Mouse (Mus musculus): Measurements from ENCODE around the gene Sec16b. TPM values are rescaled to one million over a fixed set of nuclear protein-coding genes. Genes with fewer than 3 reads are reported as not detected.

Sec16b gene
- polyA plus RNA-seq, 1 experiment from 2014 or later = 3.5 TPM

DNA sequence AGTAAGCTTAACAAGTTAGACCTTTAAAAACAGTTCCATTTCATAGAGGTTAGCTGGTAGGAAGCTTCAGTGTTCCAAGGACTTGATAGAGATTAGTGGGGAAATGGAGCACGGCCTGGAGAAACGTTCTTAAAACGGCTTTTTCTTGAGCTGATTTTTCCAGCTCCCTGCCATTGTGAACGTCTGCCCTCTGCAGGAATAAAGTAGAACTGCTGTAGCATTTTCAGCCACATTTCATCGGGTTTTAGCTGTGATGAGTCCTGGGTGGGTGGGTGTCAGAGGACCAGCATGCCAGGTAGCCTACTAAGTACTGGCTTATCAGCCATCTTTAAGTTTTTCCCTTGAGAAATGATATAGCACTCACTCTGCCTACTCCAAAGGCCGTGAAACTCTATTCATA, 29.9 kb downstream of the Sec16b start:
- Histone ChIP-seq H3K4me1 (peaks cover 3% of the 10 kb centered on the region; the same call in 1 of the 2 replicates), H3K4me2 (no peak overlapping the region), H3K27ac (no peak overlapping the region), H3K27me3 (no peaks in the 10 kb centered on the region), H3K4me3 (no peak overlapping the region), H3K9ac (no peak overlapping the region), H3K36me3 (no peaks in the 10 kb centered on the region), H3K9me3 (no peaks in the 10 kb centered on the region)
- WGBS = 8% methylated on average over 6 of the region's 6 CpGs
- no peak for ATAC-seq (ENCODE audit: insufficient number of reproducible peaks, insufficient read depth, low FRiP score, low TSS enrichment, low read depth)

DNA sequence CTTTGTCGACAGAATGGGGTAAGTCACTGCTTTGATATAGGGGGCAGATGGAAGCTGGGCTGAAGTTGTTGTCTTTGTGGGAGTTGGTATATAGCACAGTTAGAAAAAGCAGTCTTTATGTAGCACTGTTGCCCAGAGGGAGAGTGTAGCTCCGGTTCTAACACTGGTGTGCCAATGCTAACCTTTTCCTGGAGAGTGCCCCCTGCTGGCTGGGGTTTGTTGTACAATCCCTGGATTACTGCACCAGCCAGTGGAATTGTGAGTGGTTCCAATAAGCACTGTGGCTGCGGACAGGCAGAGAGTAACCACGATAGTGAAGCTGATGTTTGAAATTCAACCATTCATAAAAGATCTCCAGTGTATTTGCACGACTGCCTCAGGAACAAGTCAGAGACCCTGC, 31.1 kb downstream of the Sec16b start:
- no peaks in the 10 kb centered on the region for H3K36me3 ChIP-seq
- H3K27ac ChIP-seq = no peak overlapping the region
- H3K27me3 ChIP-seq = no peaks in the 10 kb centered on the region
- 77% methylated on average over 5 of the region's 5 CpGs for WGBS
- H3K9ac ChIP-seq = no peak overlapping the region
- no peak for ATAC-seq (ENCODE audit: insufficient number of reproducible peaks, insufficient read depth, low FRiP score, low TSS enrichment, low read depth)
- no peak overlapping the region for H3K4me2 ChIP-seq
- H3K4me1 ChIP-seq = peaks cover 3% of the 10 kb centered on the region; the same call in 1 of the 2 replicates
- H3K4me3 ChIP-seq = no peak overlapping the region
- H3K9me3 ChIP-seq = no peaks in the 10 kb centered on the region

DNA sequence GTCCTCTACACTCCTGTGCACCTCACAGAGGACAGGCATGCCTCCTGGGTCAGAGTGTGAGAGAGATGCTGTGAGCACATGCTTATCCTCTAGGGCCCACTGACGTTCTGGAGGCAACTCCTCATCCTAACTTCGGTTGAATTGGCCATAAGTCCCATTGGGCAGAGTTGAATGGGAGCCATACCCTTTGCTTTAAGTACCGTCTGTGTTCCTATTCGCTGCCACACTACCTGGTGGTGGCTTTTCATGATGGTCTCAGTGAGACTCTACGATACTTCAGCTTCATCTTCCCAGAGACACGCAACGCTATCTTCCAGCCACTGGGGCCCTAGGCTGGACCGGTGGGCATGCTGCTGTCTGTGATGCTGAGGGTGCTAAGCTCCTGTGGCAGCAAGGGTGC, 38.5 kb downstream of the Sec16b start:
- Histone ChIP-seq H3K4me2 (no peak overlapping the region), H3K9me3 (no peaks in the 10 kb centered on the region), H3K4me1 (no peaks in the 10 kb centered on the region), H3K9ac (no peak overlapping the region), H3K4me3 (no peak overlapping the region), H3K36me3 (no peaks in the 10 kb centered on the region), H3K27ac (no peak overlapping the region), H3K27me3 (no peaks in the 10 kb centered on the region)
- no peak for ATAC-seq (ENCODE audit: insufficient number of reproducible peaks, insufficient read depth, low FRiP score, low TSS enrichment, low read depth)
- WGBS = 90% methylated on average over 8 of the region's 8 CpGs

DNA sequence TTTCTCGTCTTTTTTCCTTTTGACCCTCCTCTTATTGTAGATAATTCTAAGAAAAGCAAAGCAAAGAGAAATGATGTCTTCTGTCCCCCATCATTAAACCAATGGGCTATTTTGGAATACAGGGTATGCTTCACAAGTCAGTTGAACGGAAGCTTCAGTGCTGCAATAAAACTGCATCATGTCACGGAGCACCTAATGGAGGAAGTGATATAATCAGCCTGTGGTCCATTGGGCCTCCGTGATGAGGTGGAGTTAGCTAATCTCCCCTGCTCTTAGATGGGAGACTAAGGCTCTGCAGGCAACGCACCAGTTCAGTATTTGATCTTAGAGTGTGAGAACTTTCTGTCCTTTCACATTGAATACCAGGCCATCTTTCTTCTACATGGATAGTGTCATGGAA, 41.1 kb downstream of the Sec16b start:
- ATAC-seq (ENCODE audit: insufficient number of reproducible peaks, insufficient read depth, low FRiP score, low TSS enrichment, low read depth) = no peak
- Histone ChIP-seq H3K27ac (no peak overlapping the region), H3K9ac (no peak overlapping the region), H3K4me2 (no peak overlapping the region), H3K4me1 (no peaks in the 10 kb centered on the region), H3K4me3 (no peak overlapping the region), H3K27me3 (no peaks in the 10 kb centered on the region), H3K9me3 (no peaks in the 10 kb centered on the region), H3K36me3 (0 out of 2 replicates have a peak, but pooled peaks cover 4% of the 10 kb centered on the region)
- 82% methylated on average over 5 of the region's 5 CpGs for WGBS

DNA sequence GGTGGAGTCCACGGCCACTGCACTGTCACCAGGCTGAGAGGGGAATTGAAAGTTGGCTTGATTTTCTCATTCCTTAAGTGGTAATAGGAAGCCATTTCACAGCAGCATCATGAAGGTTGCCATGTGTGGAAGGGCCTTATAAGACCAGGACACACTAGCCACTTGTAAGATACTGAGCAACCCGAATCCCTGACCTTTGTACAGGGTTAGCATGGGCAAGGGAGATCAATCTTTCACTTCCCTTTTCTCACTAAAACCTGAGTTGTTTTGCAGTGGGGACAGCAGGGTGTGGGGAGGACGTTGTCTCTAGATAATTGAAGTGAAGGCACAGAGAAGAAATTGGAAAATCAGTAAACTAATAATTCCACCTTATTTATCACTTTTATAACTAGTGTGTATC, 43.2 kb downstream of the Sec16b start:
- no peaks in the 10 kb centered on the region for H3K9me3 ChIP-seq
- no peak overlapping the region for H3K27ac ChIP-seq
- 0 out of 2 replicates have a peak, but pooled peaks cover 4% of the 10 kb centered on the region for H3K36me3 ChIP-seq
- H3K9ac ChIP-seq = no peak overlapping the region
- no peak for ATAC-seq (ENCODE audit: insufficient number of reproducible peaks, insufficient read depth, low FRiP score, low TSS enrichment, low read depth)
- 60% methylated on average over 3 of the region's 3 CpGs for WGBS
- H3K4me1 ChIP-seq = peaks cover 4% of the 10 kb centered on the region
- no peak overlapping the region for H3K4me3 ChIP-seq
- H3K4me2 ChIP-seq = no peak overlapping the region
- peaks cover 12% of the 10 kb centered on the region for H3K27me3 ChIP-seq

DNA sequence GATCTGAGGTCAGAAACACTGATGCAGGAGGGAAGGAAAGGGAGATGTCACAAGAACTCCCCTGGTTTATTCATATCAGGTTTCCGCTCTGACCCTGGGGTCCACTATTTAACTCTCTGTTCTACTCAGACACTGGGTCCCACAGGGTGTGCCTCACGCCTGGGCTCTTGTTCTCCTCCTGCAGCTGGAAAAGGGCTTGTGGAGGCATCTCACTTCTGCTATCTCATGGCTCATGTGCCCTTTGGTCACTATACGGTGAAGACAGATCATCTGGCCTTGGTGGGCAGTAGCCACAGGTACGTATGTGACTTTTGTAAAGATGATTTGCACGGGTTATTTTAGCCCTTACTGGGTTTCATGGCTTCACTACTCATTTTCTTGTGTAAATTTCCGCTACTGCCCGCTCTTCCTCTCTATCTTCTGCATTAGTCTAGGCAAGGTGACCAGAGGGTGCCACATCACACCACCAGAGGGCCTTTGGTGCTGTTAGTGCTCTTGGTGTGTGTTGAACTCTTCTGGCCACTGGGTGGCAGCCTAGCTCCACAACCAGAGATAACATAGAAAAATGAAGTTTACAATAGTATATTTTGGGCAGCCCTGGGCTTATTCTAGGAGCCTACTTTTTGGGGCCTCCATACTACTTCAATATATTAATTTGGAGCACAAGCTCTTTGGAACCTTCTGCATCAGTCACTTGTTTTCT, 46.4 kb downstream of the Sec16b start:
- 59% methylated on average over 7 of the region's 7 CpGs for WGBS
- H3K9me3 ChIP-seq = no peaks in the 10 kb centered on the region
- H3K27me3 ChIP-seq = peaks cover 27% of the 10 kb centered on the region
- no peak overlapping the region for H3K9ac ChIP-seq
- H3K27ac ChIP-seq = no peak overlapping the region
- 0 out of 2 replicates have a peak, but pooled peaks cover 4% of the 10 kb centered on the region for H3K36me3 ChIP-seq
- H3K4me1 ChIP-seq = peaks cover 9% of the 10 kb centered on the region
- no peak overlapping the region for H3K4me2 ChIP-seq
- no peak for ATAC-seq (ENCODE audit: insufficient number of reproducible peaks, insufficient read depth, low FRiP score, low TSS enrichment, low read depth)
- H3K4me3 ChIP-seq = no peak overlapping the region

DNA sequence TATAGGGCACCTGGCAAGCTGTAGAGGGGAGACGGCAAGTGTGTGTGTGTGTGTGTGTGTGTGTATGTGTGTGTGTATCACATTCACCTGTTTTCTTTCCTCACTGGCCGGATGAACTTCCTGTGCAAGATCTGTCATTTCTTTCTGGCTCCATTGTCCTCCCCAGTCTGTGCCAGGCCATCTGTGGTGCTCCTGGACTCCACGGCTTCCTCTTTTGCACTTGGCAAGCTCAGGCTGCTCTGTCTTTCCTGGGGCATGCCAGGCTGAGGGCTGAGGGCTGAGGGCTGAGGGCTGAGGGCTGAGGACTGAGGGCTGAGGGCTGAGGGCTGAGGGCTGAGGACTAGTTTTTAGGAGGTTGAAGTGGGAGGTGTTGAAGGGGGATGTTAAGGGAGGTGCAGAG, 47.6 kb downstream of the Sec16b start:
- no peak overlapping the region for H3K4me2 ChIP-seq
- 0 out of 2 replicates have a peak, but pooled peaks cover 4% of the 10 kb centered on the region for H3K36me3 ChIP-seq
- H3K4me1 ChIP-seq = peaks cover 9% of the 10 kb centered on the region
- ATAC-seq (ENCODE audit: insufficient number of reproducible peaks, insufficient read depth, low FRiP score, low TSS enrichment, low read depth) = no peak
- no peak overlapping the region for H3K9ac ChIP-seq
- 66% methylated on average over 3 of the region's 3 CpGs for WGBS
- no peak overlapping the region for H3K4me3 ChIP-seq
- no peaks in the 10 kb centered on the region for H3K9me3 ChIP-seq
- H3K27ac ChIP-seq = no peak overlapping the region
- peaks cover 27% of the 10 kb centered on the region for H3K27me3 ChIP-seq

DNA sequence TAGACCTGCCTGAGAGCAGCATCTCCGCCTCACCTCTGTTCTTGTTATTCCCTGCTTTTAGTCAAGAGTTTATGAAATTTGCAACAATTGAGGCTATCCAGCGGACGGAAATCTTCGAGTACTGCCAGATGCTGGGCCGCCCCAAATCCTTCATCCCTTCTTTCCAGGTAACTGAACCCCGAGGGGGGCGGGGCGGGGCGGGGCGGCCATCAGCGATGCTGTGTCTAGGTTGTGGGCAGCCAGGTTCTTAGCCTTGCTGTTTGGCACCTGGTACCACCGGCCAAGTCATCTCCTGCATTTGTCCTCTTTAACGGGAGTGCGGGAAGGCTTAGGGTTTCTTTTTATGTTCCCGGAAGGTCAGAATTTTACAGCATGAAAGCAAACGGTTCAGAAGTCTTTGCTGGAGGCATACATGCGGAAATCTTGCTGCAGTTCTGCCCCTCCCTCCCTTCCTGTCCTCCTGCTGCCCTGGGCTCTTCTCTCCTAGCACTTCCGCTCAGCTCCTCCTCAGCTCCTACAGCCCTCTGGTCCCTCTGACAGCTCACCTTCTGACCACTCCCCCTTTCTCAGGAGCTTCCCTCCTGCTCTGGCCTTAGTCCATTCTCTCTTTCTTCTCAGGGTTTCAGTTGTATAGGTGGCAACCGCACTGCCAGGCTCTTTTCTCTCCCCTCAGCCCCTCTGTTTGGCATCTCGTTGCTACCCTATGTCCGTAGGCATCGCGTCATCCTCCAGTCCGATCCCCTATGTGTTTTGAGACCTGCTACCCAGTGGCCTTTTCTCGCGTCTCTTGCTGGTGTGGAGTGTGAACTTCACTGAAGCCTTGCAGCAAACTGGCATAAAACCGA, 48.4 kb downstream of the Sec16b start:
- Histone ChIP-seq H3K9me3 (no peaks in the 10 kb centered on the region), H3K4me1 (peaks cover 9% of the 10 kb centered on the region), H3K9ac (no peak overlapping the region; the same call in 1 of the 2 replicates), H3K27ac (no peak overlapping the region), H3K4me3 (peak overlapping the region; percentile 24), H3K4me2 (peak overlapping the region; percentile 54), H3K36me3 (0 out of 2 replicates have a peak, but pooled peaks cover 4% of the 10 kb centered on the region), H3K27me3 (peaks cover 28% of the 10 kb centered on the region)
- 20% methylated on average over 27 of the region's 27 CpGs for WGBS
- ATAC-seq (ENCODE audit: insufficient number of reproducible peaks, insufficient read depth, low FRiP score, low TSS enrichment, low read depth) = no peak

DNA sequence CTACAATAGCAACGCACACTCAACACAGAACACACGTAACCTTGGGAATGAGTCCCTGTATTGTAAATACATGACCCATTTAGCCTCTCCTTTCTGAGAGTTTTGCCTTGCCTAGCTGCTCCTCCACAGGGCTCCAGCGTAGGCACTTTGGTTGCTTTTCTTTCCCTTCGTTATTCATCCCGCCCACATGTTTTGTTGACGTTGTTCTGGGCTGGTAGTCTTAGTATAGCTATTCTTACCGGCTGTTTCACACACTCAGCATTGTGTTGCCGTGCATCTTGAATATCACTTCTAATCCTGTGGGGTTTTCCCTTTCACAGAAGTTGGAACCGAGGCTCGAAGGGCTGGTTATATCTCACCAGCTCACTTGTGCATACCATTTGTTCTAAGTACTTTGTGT, 49.2 kb downstream of the Sec16b start:
- WGBS = 72% methylated on average over 10 of the region's 10 CpGs
- Histone ChIP-seq H3K4me3 (no peak overlapping the region), H3K27ac (no peak overlapping the region), H3K9me3 (no peaks in the 10 kb centered on the region), H3K4me2 (no peak overlapping the region), H3K27me3 (peaks cover 30% of the 10 kb centered on the region), H3K36me3 (0 out of 2 replicates have a peak, but pooled peaks cover 4% of the 10 kb centered on the region), H3K4me1 (peaks cover 9% of the 10 kb centered on the region), H3K9ac (no peak overlapping the region)
- ATAC-seq (ENCODE audit: insufficient number of reproducible peaks, insufficient read depth, low FRiP score, low TSS enrichment, low read depth) = no peak

DNA sequence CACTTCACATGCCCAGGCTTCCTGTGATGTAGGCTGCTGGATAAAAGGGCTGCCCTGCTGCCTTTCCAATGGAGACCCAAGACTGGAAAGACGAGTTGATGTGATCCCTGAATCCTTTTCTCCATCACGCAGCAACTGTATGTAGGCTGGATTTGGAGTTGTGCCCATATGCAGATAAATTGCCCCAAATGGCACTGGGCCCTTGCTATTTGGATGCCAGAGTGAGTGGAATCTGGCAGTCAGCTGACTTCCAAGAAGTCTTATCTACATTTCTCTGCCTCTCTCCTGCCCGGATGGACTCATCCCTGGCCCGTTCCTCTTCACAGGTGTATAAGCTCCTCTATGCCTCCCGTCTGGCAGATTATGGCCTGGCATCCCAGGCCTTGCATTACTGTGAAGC, 49.9 kb downstream of the Sec16b start:
- H3K27ac ChIP-seq = no peak overlapping the region
- H3K27me3 ChIP-seq = peaks cover 30% of the 10 kb centered on the region
- H3K4me3 ChIP-seq = no peak overlapping the region
- H3K9me3 ChIP-seq = no peaks in the 10 kb centered on the region
- 0 out of 2 replicates have a peak, but pooled peaks cover 4% of the 10 kb centered on the region for H3K36me3 ChIP-seq
- H3K4me1 ChIP-seq = peaks cover 9% of the 10 kb centered on the region
- no peak for ATAC-seq (ENCODE audit: insufficient number of reproducible peaks, insufficient read depth, low FRiP score, low TSS enrichment, low read depth)
- H3K4me2 ChIP-seq = no peak overlapping the region
- H3K9ac ChIP-seq = no peak overlapping the region
- 82% methylated on average over 5 of the region's 5 CpGs for WGBS

DNA sequence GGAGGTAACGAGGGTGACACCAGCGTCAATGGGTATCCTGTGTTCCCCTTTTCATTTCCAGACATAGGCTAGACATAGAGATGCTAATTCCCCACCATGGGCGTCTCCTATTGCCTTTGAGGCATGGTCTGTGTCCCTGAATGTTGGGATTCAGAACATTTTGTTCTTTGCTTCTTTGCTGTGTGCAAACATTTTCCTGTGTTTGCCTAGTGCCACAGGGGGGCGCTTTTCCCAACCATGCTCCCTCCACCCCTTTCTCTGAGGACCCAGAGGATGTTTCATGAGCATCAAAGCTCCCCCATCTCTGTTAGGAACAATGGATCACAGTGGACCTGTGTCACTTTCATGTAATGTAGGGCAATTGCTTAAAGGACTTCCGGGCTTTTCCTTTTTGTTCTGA, 51.6 kb downstream of the Sec16b start:
- Histone ChIP-seq H3K9ac (no peak overlapping the region), H3K4me1 (peaks cover 9% of the 10 kb centered on the region), H3K27ac (no peak overlapping the region), H3K36me3 (no peaks in the 10 kb centered on the region), H3K27me3 (peaks cover 30% of the 10 kb centered on the region), H3K4me2 (no peak overlapping the region), H3K9me3 (no peaks in the 10 kb centered on the region), H3K4me3 (no peak overlapping the region)
- no peak for ATAC-seq (ENCODE audit: insufficient number of reproducible peaks, insufficient read depth, low FRiP score, low TSS enrichment, low read depth)
- 53% methylated on average over 5 of the region's 5 CpGs for WGBS

DNA sequence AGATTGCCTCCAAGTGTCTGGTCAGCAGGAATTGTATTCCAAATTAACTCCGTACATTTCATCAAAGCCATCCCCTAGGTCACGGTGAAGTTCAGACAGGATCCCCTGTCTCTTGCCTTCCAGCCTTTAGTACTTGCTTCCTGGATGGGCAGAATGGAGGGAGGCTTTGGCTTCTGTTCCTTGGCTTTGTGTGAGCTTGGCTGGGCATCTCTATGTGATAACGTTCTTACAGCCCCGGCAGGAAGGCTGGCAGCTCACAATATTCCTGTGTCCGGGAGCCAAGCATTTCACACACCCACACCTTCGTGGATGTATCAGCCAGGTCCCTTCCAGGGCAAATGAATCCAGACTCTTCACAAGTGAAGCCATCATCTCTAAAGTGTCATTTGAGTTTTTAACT, 53.5 kb downstream of the Sec16b start:
- WGBS = 78% methylated on average over 6 of the region's 6 CpGs
- no peak for ATAC-seq (ENCODE audit: insufficient number of reproducible peaks, insufficient read depth, low FRiP score, low TSS enrichment, low read depth)

More for the DNA sequence above, 53.5 kb downstream of the Sec16b start:
- Histone ChIP-seq H3K4me2 (no peak overlapping the region), H3K9me3 (no peaks in the 10 kb centered on the region), H3K27me3 (peaks cover 15% of the 10 kb centered on the region), H3K4me3 (no peak overlapping the region), H3K27ac (no peak overlapping the region), H3K9ac (no peak overlapping the region), H3K4me1 (peaks cover 3% of the 10 kb centered on the region), H3K36me3 (no peaks in the 10 kb centered on the region)

All from embryonic facial prominence, embryonic 13.5 days (tissue).